Mouse (Mus musculus): ENCODE data around the gene Sox2. TPM values are rescaled to one million over a fixed set of nuclear protein-coding genes. Genes with fewer than 3 reads are reported as not detected.
A peak's percentile ranks its signal among the peaks of the same experiment; 100 is the strongest.

Gene Sox2
- 2.4 TPM in 1 of 2 replicates, not detected in the other for polyA plus RNA-seq (2012; rRNA removed)

- WGBS = 2% methylated on average over 85 of the region's 86 CpGs
- H3K27me3 ChIP-seq (ENCODE audit: control insufficient read depth, insufficient read depth, low read length) = peaks cover 53% of the 10 kb centered on the region
- peak within 1 kb of the TSS; percentile 14 for H3K4me3 ChIP-seq (ENCODE audit: low read depth, low read length)
- no peak for TF ChIP-seq CTCF (IDR thresholded peaks at IDR 0.05; ENCODE audit: extremely low read depth, insufficient read length, insufficient replicate concordance, low read depth, low read length)
- TF ChIP-seq POLR2A (IDR thresholded peaks at IDR 0.05; ENCODE audit: low read depth, low read length) = no peak
- H3K36me3 ChIP-seq (ENCODE audit: control insufficient read depth, insufficient read depth, low read length) = no peaks in the 10 kb centered on the region
- H3K4me1 ChIP-seq (ENCODE audit: control insufficient read depth, insufficient read depth, insufficient read length, low read length) = peaks cover 11% of the 10 kb centered on the region
- no peak within 1 kb of the TSS for H3K27ac ChIP-seq (ENCODE audit: insufficient read depth, low read depth, low read length)
Measured at GRCm38 (mm10) chr3:34649726-34650620, at the start of gene Sox2. Gene Sox2 (plus strand): TSS chr3:34650405.

- Histone ChIP-seq H3K36me3 (ENCODE audit: control insufficient read depth, insufficient read depth, low read length) (no peaks in the 10 kb centered on the region), H3K27ac (ENCODE audit: insufficient read depth, low read depth, low read length) (no peak overlapping the region), H3K4me3 (ENCODE audit: low read depth, low read length) (no peak overlapping the region), H3K27me3 (ENCODE audit: control insufficient read depth, insufficient read depth, low read length) (no peaks in the 10 kb centered on the region), H3K4me1 (ENCODE audit: control insufficient read depth, insufficient read depth, insufficient read length, low read length) (no peaks in the 10 kb centered on the region)
- TF ChIP-seq CTCF (IDR thresholded peaks at IDR 0.05; ENCODE audit: extremely low read depth, insufficient read length, insufficient replicate concordance, low read depth, low read length) (no peak), POLR2A (IDR thresholded peaks at IDR 0.05; ENCODE audit: low read depth, low read length) (no peak)
- 66% methylated on average over 2 of the region's 2 CpGs for WGBS
Measured at GRCm38 (mm10) chr3:34601116-34601515, 49.1 kb upstream of the Sox2 start.

GRCm38 (mm10) chr3:34614107-34614506 lies 36.1 kb upstream of the Sox2 start:
- Histone ChIP-seq H3K36me3 (ENCODE audit: control insufficient read depth, insufficient read depth, low read length) (no peaks in the 10 kb centered on the region), H3K27me3 (ENCODE audit: control insufficient read depth, insufficient read depth, low read length) (no peaks in the 10 kb centered on the region), H3K4me1 (ENCODE audit: control insufficient read depth, insufficient read depth, insufficient read length, low read length) (no peaks in the 10 kb centered on the region), H3K4me3 (ENCODE audit: low read depth, low read length) (no peak overlapping the region), H3K27ac (ENCODE audit: insufficient read depth, low read depth, low read length) (no peak overlapping the region)
- 86% methylated on average over 7 of the region's 7 CpGs for WGBS
- TF ChIP-seq CTCF (IDR thresholded peaks at IDR 0.05; ENCODE audit: extremely low read depth, insufficient read length, insufficient replicate concordance, low read depth, low read length) = no peak
- TF ChIP-seq POLR2A (IDR thresholded peaks at IDR 0.05; ENCODE audit: low read depth, low read length) = no peak

- 70% methylated on average over 15 of the region's 15 CpGs for WGBS
- Histone ChIP-seq H3K4me1 (ENCODE audit: control insufficient read depth, insufficient read depth, insufficient read length, low read length) (no peaks in the 10 kb centered on the region), H3K27ac (ENCODE audit: insufficient read depth, low read depth, low read length) (no peak overlapping the region), H3K27me3 (ENCODE audit: control insufficient read depth, insufficient read depth, low read length) (no peaks in the 10 kb centered on the region), H3K4me3 (ENCODE audit: low read depth, low read length) (no peak overlapping the region), H3K36me3 (ENCODE audit: control insufficient read depth, insufficient read depth, low read length) (no peaks in the 10 kb centered on the region)
- TF ChIP-seq CTCF (IDR thresholded peaks at IDR 0.05; ENCODE audit: extremely low read depth, insufficient read length, insufficient replicate concordance, low read depth, low read length) (no peak), POLR2A (IDR thresholded peaks at IDR 0.05; ENCODE audit: low read depth, low read length) (no peak)
Measured at GRCm38 (mm10) chr3:34615526-34615925, 34.7 kb upstream of the Sox2 start.

GRCm38 (mm10) chr3:34618934-34619333 lies 31.3 kb upstream of the Sox2 start:
- H3K4me1 ChIP-seq (ENCODE audit: control insufficient read depth, insufficient read depth, insufficient read length, low read length) = no peaks in the 10 kb centered on the region

GRCm38 (mm10) chr3:34620121-34620520 lies 30.1 kb upstream of the Sox2 start:
- no peaks in the 10 kb centered on the region for H3K36me3 ChIP-seq (ENCODE audit: control insufficient read depth, insufficient read depth, low read length)
- no peaks in the 10 kb centered on the region for H3K27me3 ChIP-seq (ENCODE audit: control insufficient read depth, insufficient read depth, low read length)
- no peak for TF ChIP-seq POLR2A (IDR thresholded peaks at IDR 0.05; ENCODE audit: low read depth, low read length)
- TF ChIP-seq CTCF (IDR thresholded peaks at IDR 0.05; ENCODE audit: extremely low read depth, insufficient read length, insufficient replicate concordance, low read depth, low read length) = no peak
- H3K4me1 ChIP-seq (ENCODE audit: control insufficient read depth, insufficient read depth, insufficient read length, low read length) = no peaks in the 10 kb centered on the region
- 67% methylated on average over 4 of the region's 4 CpGs for WGBS
- no peak overlapping the region for H3K27ac ChIP-seq (ENCODE audit: insufficient read depth, low read depth, low read length)
- H3K4me3 ChIP-seq (ENCODE audit: low read depth, low read length) = no peak overlapping the region

More at GRCm38 (mm10) chr3:34618934-34619333, 31.3 kb upstream of the Sox2 start:
- 73% methylated on average over 7 of the region's 7 CpGs for WGBS
- no peaks in the 10 kb centered on the region for H3K36me3 ChIP-seq (ENCODE audit: control insufficient read depth, insufficient read depth, low read length)
- H3K27me3 ChIP-seq (ENCODE audit: control insufficient read depth, insufficient read depth, low read length) = no peaks in the 10 kb centered on the region
- no peak for TF ChIP-seq CTCF (IDR thresholded peaks at IDR 0.05; ENCODE audit: extremely low read depth, insufficient read length, insufficient replicate concordance, low read depth, low read length)
- no peak for TF ChIP-seq POLR2A (IDR thresholded peaks at IDR 0.05; ENCODE audit: low read depth, low read length)
- H3K4me3 ChIP-seq (ENCODE audit: low read depth, low read length) = no peak overlapping the region
- no peak overlapping the region for H3K27ac ChIP-seq (ENCODE audit: insufficient read depth, low read depth, low read length)

- no peaks in the 10 kb centered on the region for H3K36me3 ChIP-seq (ENCODE audit: control insufficient read depth, insufficient read depth, low read length)
Measured at GRCm38 (mm10) chr3:34624721-34625270, 25.4 kb upstream of the Sox2 start.

More at GRCm38 (mm10) chr3:34624721-34625270, 25.4 kb upstream of the Sox2 start:
- no peak overlapping the region for H3K4me3 ChIP-seq (ENCODE audit: low read depth, low read length)
- TF ChIP-seq POLR2A (IDR thresholded peaks at IDR 0.05; ENCODE audit: low read depth, low read length) = no peak
- TF ChIP-seq CTCF (IDR thresholded peaks at IDR 0.05; ENCODE audit: extremely low read depth, insufficient read length, insufficient replicate concordance, low read depth, low read length) = no peak
- no peaks in the 10 kb centered on the region for H3K27me3 ChIP-seq (ENCODE audit: control insufficient read depth, insufficient read depth, low read length)
- no peaks in the 10 kb centered on the region for H3K4me1 ChIP-seq (ENCODE audit: control insufficient read depth, insufficient read depth, insufficient read length, low read length)
- WGBS = 86% methylated on average over 16 of the region's 16 CpGs
- H3K27ac ChIP-seq (ENCODE audit: insufficient read depth, low read depth, low read length) = no peak overlapping the region

Data from small intestine, adult 2 months (tissue).